In genomic region chr3:157565196-157565595, GRCm38 (mm10) we compare ENCODE assay signal across 8 mouse cellular contexts. TPM values are rescaled to one million over a fixed set of nuclear protein-coding genes. Genes with fewer than 3 reads are reported as not detected.
A peak's percentile ranks its signal among the peaks of the same experiment; 100 is the strongest.
DNase-seq lines count a peak whose midpoint lies in the region; ATAC-seq lines count a peak whose summit lies in the region.

No protein-coding gene starts in this region.

- no peaks in the 10 kb centered on the region for H3K36me3 ChIP-seq in kidney, embryonic 16.5 days (ENCODE audit: insufficient read depth, low read length)

- no peak overlapping the region for H3K27ac ChIP-seq in kidney, embryonic 16.5 days (ENCODE audit: low read length)

- H3K4me3 ChIP-seq in kidney, embryonic 16.5 days (ENCODE audit: low read length) = no peak overlapping the region

- H3K4me1 ChIP-seq in kidney, embryonic 16.5 days (ENCODE audit: insufficient read depth, low read length) = peaks cover 11% of the 10 kb centered on the region; the same call in 1 of the 2 replicates

- 9% methylated on average over 2 of the region's 2 CpGs for WGBS in kidney, embryonic 16.5 days

- no peak overlapping the region for H3K4me2 ChIP-seq in kidney, embryonic 16.5 days (replicated peaks; ENCODE audit: low read depth, low read length)

- no peak overlapping the region for H3K9ac ChIP-seq in kidney, embryonic 16.5 days (replicated peaks; ENCODE audit: low read length)

- peaks cover 36% of the 10 kb centered on the region for H3K27me3 ChIP-seq in kidney, embryonic 16.5 days (ENCODE audit: insufficient read depth, low read length)

- DNase-seq in kidney, adult 9 months = peak; percentile 69
- DNase-seq in urinary bladder, postnatal 14 days (ENCODE audit: low spot score) = peak; percentile 17
- no peak for DNase-seq in urinary bladder, postnatal 25 days (ENCODE audit: low spot score)
- peak; percentile 79 for DNase-seq in embryo, embryonic 10 days (ENCODE audit: low spot score)
- peak; percentile 79 for DNase-seq in naive thymus-derived CD4-positive, alpha-beta T cell, adult 2 months (ENCODE audit: low read depth)
- no peak for DNase-seq in spleen, postnatal 10 days (ENCODE audit: low spot score in 2 of 2)
- DNase-seq in cerebellum, postnatal 36 days = no peak

- ATAC-seq in kidney, embryonic 16.5 days (ENCODE audit: low FRiP score, low TSS enrichment) = no peak

- no peaks in the 10 kb centered on the region for H3K9me3 ChIP-seq in kidney, embryonic 16.5 days (ENCODE audit: low read length)

RNA-seq across cellular contexts. Expression of gene Ptger3, which starts 1.5 kb away (rescaled TPM):
- 7.2 and 7.4 TPM in 2 replicates for polyA plus RNA-seq in kidney, embryonic 16.5 days (2015; fragmentation: Nextera tagmentation; extraction: Ambion mirVana)

RNA-seq across cellular contexts. Expression of gene Zranb2, which starts 31.2 kb away (rescaled TPM):
- polyA plus RNA-seq in kidney, embryonic 16.5 days (2015; fragmentation: Nextera tagmentation; extraction: Ambion mirVana) = 88.5 and 92.2 TPM in 2 replicates

Comparison
In these comparisons a context has a peak if more than half of its experiments do, and no peak if none do; other contexts are left out.
1. DNase-seq: peak in kidney, adult 9 months (single experiment), urinary bladder, postnatal 14 days (single experiment), embryo, embryonic 10 days (single experiment) and naive thymus-derived CD4-positive, alpha-beta T cell, adult 2 months (single experiment); none in urinary bladder, postnatal 25 days (single experiment), spleen, postnatal 10 days (0 of 2) and cerebellum, postnatal 36 days (0 of 2).